Mouse (Mus musculus) hindbrain, postnatal 0 days (tissue): Measurements from ENCODE around the gene Maml3. TPM values are rescaled to one million over a fixed set of nuclear protein-coding genes. Genes with fewer than 3 reads are reported as not detected.

Experiments used
- ATAC-seq: fragments of 200-750 bp; cut with Nextera tagmentation; 2 replicates; pipeline ENCODE4 v1.8.0; 2017; ENCODE audit warnings: mild to moderate bottlenecking, moderate TSS enrichment, moderate library complexity
- DNase-seq: peaks from one replicate; pipeline ENCODE4 v3.0.0-alpha.2; 2015; ENCODE audit warnings: low spot score
- H3K27ac ChIP-seq: fragments of 300-500 bp; sonication (generic); 2 replicates; pipeline ENCODE4 v1.5.1; 2014; ENCODE audit warnings: mild to moderate bottlenecking
- H3K27me3 ChIP-seq: fragments of 300-500 bp; sonication (generic); 2 replicates; pipeline ENCODE4 v1.6.1; 2014; ENCODE audit warnings: low read length, mixed read lengths; ENCODE audit not compliant: insufficient read depth
- H3K36me3 ChIP-seq: fragments of 300-500 bp; sonication (generic); 2 replicates; pipeline ENCODE4 v1.6.1; 2014; ENCODE audit warnings: low read length, mixed read lengths; ENCODE audit not compliant: insufficient read depth
- H3K4me1 ChIP-seq: fragments of 300-500 bp; sonication (generic); 2 replicates; pipeline ENCODE4 v1.6.1; 2014; ENCODE audit warnings: antibody characterized with exemption, low read length, mixed read lengths; ENCODE audit not compliant: insufficient read depth
- H3K4me2 ChIP-seq: fragments of 300-500 bp; sonication (generic); 2 replicates; pipeline ENCODE4 v1.6.1; 2014; ENCODE audit warnings: low read depth, mild to moderate bottlenecking, low read length, moderate library complexity, mixed read lengths
- H3K4me3 ChIP-seq: fragments of 300-500 bp; sonication (generic); 2 replicates; pipeline ENCODE4 v1.5.1; 2014; ENCODE audit warnings: low read length
- H3K9ac ChIP-seq: fragments of 300-500 bp; sonication (generic); replicated peaks from 2 replicates; pipeline ENCODE4 v1.6.1; 2014; ENCODE audit warnings: mild to moderate bottlenecking, low read length, moderate library complexity, mixed read lengths
- H3K9me3 ChIP-seq: fragments of 300-500 bp; sonication (generic); 2 replicates; pipeline ENCODE4 v1.6.1; 2016; ENCODE audit warnings: low read length, mixed read lengths
- CTCF ChIP-seq: IDR thresholded peaks from 2 replicates; pipeline ENCODE4 v1.5.1; 2016; ENCODE audit warnings: antibody characterized with exemption, control low read depth, low read depth
- WGBS: fragments of 180-500 bp; shearing (Covaris S2); extraction: QIAGEN DNeasy Blood & Tissue Kit; methylation state at CpG from one replicate; pipeline ENCODE4 v1.1.7; 2014; 5-methylcytosine and 5-hydroxymethylcytosine counted together
- polyA plus RNA-seq: library from polyadenylated mRNA; unstranded; fragments of >200 nt; fragmentation: Nextera tagmentation; extraction: Ambion mirVana; gene quantifications from 2 replicates; pipeline ENCODE4 v1.2.1, GENCODE M21; 2015
- total RNA-seq: library from RNA; depleted of rRNA; stranded (reverse); fragments of >200 nt; gene quantifications from 2 replicates; pipeline ENCODE4 v1.2.3, GENCODE M21; 2014

Maml3 gene
- total and polyA plus RNA-seq, 2 experiments from 2014 or later: 4.8 to 18.8 TPM

GRCm38 (mm10) chr3:51949651-51950050, 155.2 kb downstream of the Maml3 start:
- ATAC-seq: no peak
- DNase-seq: no peak
- 87% methylated on average over 8 of the region's 8 CpGs for WGBS
- TF ChIP-seq CTCF: no peak
- Histone ChIP-seq H3K4me1 (peaks cover 6% of the 10 kb centered on the region; the same call in 1 of the 2 replicates), H3K27ac (no peak overlapping the region), H3K4me2 (no peak overlapping the region), H3K4me3 (no peak overlapping the region), H3K27me3 (no peaks in the 10 kb centered on the region), H3K36me3 (no peaks in the 10 kb centered on the region), H3K9me3 (no peaks in the 10 kb centered on the region), H3K9ac (no peak overlapping the region)

DNA sequence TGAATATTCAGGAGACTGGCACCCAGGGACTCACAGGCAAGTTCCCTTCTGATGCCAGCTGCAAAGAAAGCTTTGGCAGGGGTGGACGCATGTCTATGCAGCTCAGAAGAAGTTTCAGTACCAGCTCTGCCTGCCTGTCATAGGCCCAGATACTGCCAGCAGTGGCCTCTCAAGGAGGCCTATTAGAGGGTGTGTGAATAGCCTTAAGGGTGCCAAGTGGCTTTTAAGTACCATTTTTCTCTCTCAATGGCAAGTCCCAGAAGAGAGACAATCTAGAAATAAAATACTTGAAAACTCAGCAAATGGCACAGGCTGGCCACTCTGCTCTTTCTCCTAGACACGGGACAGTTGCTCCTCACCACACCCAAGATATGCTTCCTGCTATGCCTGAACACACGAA, 157.7 kb downstream of the Maml3 start:
- WGBS: 74% methylated on average over 3 of the region's 3 CpGs
- H3K4me3 ChIP-seq: no peak overlapping the region
- no peak overlapping the region for H3K27ac ChIP-seq
- H3K4me2 ChIP-seq: no peak overlapping the region
- DNase-seq (no peak), ATAC-seq (no peak)
- no peak overlapping the region for H3K9ac ChIP-seq
- no peak for TF ChIP-seq CTCF
- H3K9me3 ChIP-seq: no peaks in the 10 kb centered on the region
- no peaks in the 10 kb centered on the region for H3K36me3 ChIP-seq
- H3K4me1 ChIP-seq: peaks cover 6% of the 10 kb centered on the region; the same call in 1 of the 2 replicates
- H3K27me3 ChIP-seq: no peaks in the 10 kb centered on the region

DNA sequence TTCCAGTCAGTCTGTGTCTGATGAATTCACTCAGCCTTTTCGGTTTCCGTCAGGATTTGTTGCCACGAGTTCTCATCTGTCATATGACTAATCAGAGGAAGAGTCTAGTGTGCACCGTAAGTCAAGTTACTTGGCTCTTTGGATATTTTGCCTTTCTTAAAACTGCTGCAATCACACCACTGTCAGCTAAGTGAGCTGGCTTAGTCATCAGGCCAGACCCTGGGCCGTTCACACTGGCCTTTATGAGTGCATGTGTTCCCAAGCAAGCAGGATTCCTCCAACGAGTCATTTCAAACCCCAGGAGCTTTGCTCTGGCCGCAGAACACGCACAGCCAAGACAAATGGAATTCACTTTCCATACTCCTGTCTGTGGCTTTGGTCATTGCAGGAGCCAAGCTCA, 161.2 kb downstream of the Maml3 start:
- no peak overlapping the region for H3K27ac ChIP-seq

GRCm38 (mm10) chr3:51941781-51942180, 163.1 kb downstream of the Maml3 start:
- no peaks in the 10 kb centered on the region for H3K27me3 ChIP-seq
- 65% methylated on average over 8 of the region's 8 CpGs for WGBS
- H3K4me3 ChIP-seq: no peak overlapping the region
- no peak overlapping the region for H3K4me2 ChIP-seq
- H3K27ac ChIP-seq: no peak overlapping the region
- no peaks in the 10 kb centered on the region for H3K36me3 ChIP-seq
- ATAC-seq: no peak
- no peak for TF ChIP-seq CTCF
- DNase-seq: no peak
- H3K9me3 ChIP-seq: no peaks in the 10 kb centered on the region
- peaks cover under 1% of the 10 kb centered on the region; the same call in 1 of the 2 replicates for H3K4me1 ChIP-seq
- no peak overlapping the region for H3K9ac ChIP-seq

More for the DNA sequence above, 161.2 kb downstream of the Maml3 start:
- H3K9me3 ChIP-seq: no peaks in the 10 kb centered on the region
- H3K4me2 ChIP-seq: no peak overlapping the region
- ATAC-seq (no peak), DNase-seq (no peak)
- H3K36me3 ChIP-seq: no peaks in the 10 kb centered on the region
- no peak for TF ChIP-seq CTCF
- H3K4me1 ChIP-seq: peaks cover 6% of the 10 kb centered on the region; the same call in 1 of the 2 replicates
- H3K4me3 ChIP-seq: no peak overlapping the region
- H3K9ac ChIP-seq: no peak overlapping the region
- H3K27me3 ChIP-seq: no peaks in the 10 kb centered on the region
- whole genome bisulfite sequencing: 69% methylated on average over 8 of the region's 8 CpGs

GRCm38 (mm10) chr3:51939864-51940263, 165.0 kb downstream of the Maml3 start:
- Histone ChIP-seq H3K36me3 (no peaks in the 10 kb centered on the region), H3K9me3 (no peaks in the 10 kb centered on the region), H3K4me2 (no peak overlapping the region), H3K27me3 (no peaks in the 10 kb centered on the region), H3K9ac (no peak overlapping the region), H3K4me3 (no peak overlapping the region), H3K27ac (no peak overlapping the region), H3K4me1 (no peaks in the 10 kb centered on the region)
- ATAC-seq (no peak), DNase-seq (no peak)
- TF ChIP-seq CTCF: no peak
- 71% methylated on average over 7 of the region's 7 CpGs for WGBS

DNA sequence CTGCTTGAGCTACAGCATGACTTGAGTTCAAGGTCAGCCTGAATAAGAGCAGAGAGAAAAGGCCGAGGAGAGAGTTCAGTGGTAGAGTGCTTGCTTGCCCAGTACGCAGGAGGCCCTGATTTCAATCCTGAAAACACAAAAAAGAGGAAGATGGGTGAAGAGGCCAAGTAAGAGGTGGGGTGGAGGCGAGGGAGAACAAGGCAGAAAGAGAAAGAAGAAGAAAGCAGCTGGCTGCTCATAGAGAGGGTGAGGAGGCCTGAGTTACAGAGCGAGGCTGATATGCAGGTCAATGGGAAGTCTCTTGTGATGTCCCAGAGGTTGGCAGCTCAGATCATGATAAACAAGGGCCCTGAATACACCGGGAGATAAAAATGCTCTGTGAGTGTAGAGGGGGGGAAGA, 165.8 kb downstream of the Maml3 start:
- Histone ChIP-seq H3K4me2 (no peak overlapping the region), H3K27me3 (no peaks in the 10 kb centered on the region), H3K36me3 (no peaks in the 10 kb centered on the region), H3K9me3 (no peaks in the 10 kb centered on the region), H3K27ac (no peak overlapping the region), H3K4me1 (no peaks in the 10 kb centered on the region), H3K4me3 (no peak overlapping the region), H3K9ac (no peak overlapping the region)
- 74% methylated on average over 5 of the region's 5 CpGs for WGBS
- ATAC-seq (no peak), DNase-seq (no peak)
- TF ChIP-seq CTCF: no peak

DNA sequence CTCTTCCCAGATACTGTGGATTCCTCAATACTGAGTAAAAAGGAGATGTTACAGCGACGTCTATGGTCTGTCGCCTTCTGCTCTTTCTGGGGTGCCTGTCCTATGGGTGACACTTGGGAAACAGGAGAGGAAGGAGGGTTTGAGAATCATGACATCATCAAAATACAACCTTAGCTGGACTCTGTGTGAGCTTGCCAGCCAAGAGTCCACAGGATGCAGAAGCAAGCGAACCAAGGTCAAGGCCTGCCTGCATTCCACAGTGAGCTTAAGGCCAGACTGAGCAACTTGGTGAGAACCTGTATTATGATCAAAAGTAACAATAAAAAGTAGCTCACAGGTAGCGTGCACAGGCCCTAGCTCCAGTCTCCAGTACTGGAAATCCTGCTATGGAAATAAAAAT, 167.7 kb downstream of the Maml3 start:
- Histone ChIP-seq H3K9ac (no peak overlapping the region), H3K27me3 (no peaks in the 10 kb centered on the region), H3K4me2 (no peak overlapping the region), H3K9me3 (no peaks in the 10 kb centered on the region), H3K4me3 (no peak overlapping the region), H3K4me1 (no peaks in the 10 kb centered on the region), H3K27ac (no peak overlapping the region), H3K36me3 (no peaks in the 10 kb centered on the region)
- no peak for TF ChIP-seq CTCF
- no peak for ATAC-seq
- WGBS: 93% methylated on average over 5 of the region's 5 CpGs
- no peak for DNase-seq
